Mouse (Mus musculus) spleen, postnatal 36 days (tissue): ENCODE data around the gene Mgat4a.

Experiments
- DNase-seq, 2 experiments: peaks; one replicate each; pipeline ENCODE4 v3.0.0; 2022; ENCODE audit warnings: low spot score in 2 of 2, mixed read lengths in 1 of 2

Mgat4a gene

GRCm38 (mm10) chr1:37540810-37541658 lies at the start of gene Mgat4a:
Gene Mgat4a (minus strand): TSS chr1:37541016.
- peak; percentile 90 to 93 for DNase-seq

GRCm38 (mm10) chr1:37585809-37586480 lies 45.1 kb upstream of the Mgat4a start:
- DNase-seq, result peak; percentile 87 to 88

- no peak for DNase-seq
These were observed 43.1 kb upstream of the Mgat4a start for GRCm38 (mm10) chr1:37583795-37584464.

- DNase-seq, result no peak
These were observed 42.4 kb upstream of the Mgat4a start for GRCm38 (mm10) chr1:37583167-37583566.

GRCm38 (mm10) chr1:37579686-37580085 lies 38.9 kb upstream of the Mgat4a start:
- no peak for DNase-seq

- no peak for DNase-seq
These were observed 31.9 kb upstream of the Mgat4a start for GRCm38 (mm10) chr1:37572528-37573272.

GRCm38 (mm10) chr1:37568379-37568778 lies 27.6 kb upstream of the Mgat4a start:
- no peak for DNase-seq

GRCm38 (mm10) chr1:37566754-37567153 lies 25.9 kb upstream of the Mgat4a start:
- no peak for DNase-seq

GRCm38 (mm10) chr1:37566344-37566743 lies 25.5 kb upstream of the Mgat4a start:
- DNase-seq, result peak; percentile 29 to 45

- no peak for DNase-seq
These were observed 24.6 kb upstream of the Mgat4a start for GRCm38 (mm10) chr1:37565396-37565795.

GRCm38 (mm10) chr1:37561955-37562354 lies 21.1 kb upstream of the Mgat4a start:
- peak; percentile 33 to 39 for DNase-seq

GRCm38 (mm10) chr1:37560356-37560755 lies 19.5 kb upstream of the Mgat4a start:
- no peak for DNase-seq

GRCm38 (mm10) chr1:37551986-37552385 lies 11.2 kb upstream of the Mgat4a start:
- no peak for DNase-seq

- no peak for DNase-seq
These were observed 8.7 kb upstream of the Mgat4a start for GRCm38 (mm10) chr1:37549501-37549900.

- DNase-seq, result no peak
These were observed 5.7 kb upstream of the Mgat4a start for GRCm38 (mm10) chr1:37546398-37547051.

- DNase-seq, result no peak
These were observed 3.4 kb upstream of the Mgat4a start for GRCm38 (mm10) chr1:37544251-37544650.

GRCm38 (mm10) chr1:37543057-37543456 lies 2.2 kb upstream of the Mgat4a start:
- no peak for DNase-seq

- DNase-seq, result no peak
These were observed 627 bp downstream of the Mgat4a start for GRCm38 (mm10) chr1:37539968-37540809.

GRCm38 (mm10) chr1:37534532-37535108 lies 6.2 kb downstream of the Mgat4a start:
- DNase-seq, result no peak

- DNase-seq, result no peak
These were observed 7.6 kb downstream of the Mgat4a start for GRCm38 (mm10) chr1:37533181-37533580.
